Mouse (Mus musculus) kidney, adult 10 weeks (tissue): Measurements from ENCODE around the gene Hist1h4n. TPM values are rescaled to one million over a fixed set of nuclear protein-coding genes. Genes with fewer than 3 reads are reported as not detected.

Experiments used
- polyA plus RNA-seq: library from polyadenylated mRNA; stranded (reverse); fragments of 350-450 nt; fragmentation: Illumina TruSeq; extraction: RNeasy Lipid Tissue Mini Kit (QIAGEN cat#74804); gene quantifications from one replicate; pipeline ENCODE4 v1.2.3, GENCODE M21; 2014; ENCODE audit warnings: low read depth, low replicate concordance

The Hist1h4n gene
- not detected for polyA plus RNA-seq

GRCm38 (mm10) chr13:21831418-21832394, at the start of gene Hist1h4n:
Gene Hist1h4n, minus strand, starts transcription at chr13:21832196.

GRCm38 (mm10) chr13:21833461-21833860, 1.5 kb upstream of the Hist1h4n start, which contains the start of the genes Hist1h2ap and Hist1h2br:
Gene Hist1h2ap, minus strand, starts transcription at chr13:21833507.
Gene Hist1h2br, plus strand, starts transcription at chr13:21833743.

DNA sequence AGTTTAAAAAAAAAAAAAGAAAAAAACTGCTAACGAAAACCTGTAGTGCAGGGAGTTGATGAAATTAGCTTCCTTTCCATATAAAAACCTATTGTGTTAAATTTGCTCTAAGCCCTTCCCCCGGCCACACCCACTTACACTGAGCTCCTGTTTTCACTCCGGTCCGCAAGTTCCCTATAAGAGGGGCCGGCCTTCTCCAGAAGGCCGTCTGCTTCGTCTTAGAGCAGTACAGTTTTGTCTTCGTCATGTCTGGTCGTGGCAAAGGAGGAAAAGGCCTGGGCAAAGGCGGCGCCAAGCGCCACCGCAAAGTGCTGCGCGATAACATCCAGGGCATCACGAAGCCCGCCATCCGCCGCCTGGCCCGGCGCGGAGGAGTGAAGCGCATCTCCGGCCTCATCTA, 20.5 kb downstream of the Hist1h4n start, which contains the start of gene Hist1h4m:
Gene Hist1h4m, plus strand, starts transcription at position 208 of the 400 bp plus-strand sequence.

GRCm38 (mm10) chr13:21810073-21810472, 21.9 kb downstream of the Hist1h4n start, which contains the start of the genes Hist1h2bq and Hist1h2ao:
Gene Hist1h2bq, minus strand, starts transcription at chr13:21810197.
Gene Hist1h2ao, plus strand, starts transcription at chr13:21810465.

DNA sequence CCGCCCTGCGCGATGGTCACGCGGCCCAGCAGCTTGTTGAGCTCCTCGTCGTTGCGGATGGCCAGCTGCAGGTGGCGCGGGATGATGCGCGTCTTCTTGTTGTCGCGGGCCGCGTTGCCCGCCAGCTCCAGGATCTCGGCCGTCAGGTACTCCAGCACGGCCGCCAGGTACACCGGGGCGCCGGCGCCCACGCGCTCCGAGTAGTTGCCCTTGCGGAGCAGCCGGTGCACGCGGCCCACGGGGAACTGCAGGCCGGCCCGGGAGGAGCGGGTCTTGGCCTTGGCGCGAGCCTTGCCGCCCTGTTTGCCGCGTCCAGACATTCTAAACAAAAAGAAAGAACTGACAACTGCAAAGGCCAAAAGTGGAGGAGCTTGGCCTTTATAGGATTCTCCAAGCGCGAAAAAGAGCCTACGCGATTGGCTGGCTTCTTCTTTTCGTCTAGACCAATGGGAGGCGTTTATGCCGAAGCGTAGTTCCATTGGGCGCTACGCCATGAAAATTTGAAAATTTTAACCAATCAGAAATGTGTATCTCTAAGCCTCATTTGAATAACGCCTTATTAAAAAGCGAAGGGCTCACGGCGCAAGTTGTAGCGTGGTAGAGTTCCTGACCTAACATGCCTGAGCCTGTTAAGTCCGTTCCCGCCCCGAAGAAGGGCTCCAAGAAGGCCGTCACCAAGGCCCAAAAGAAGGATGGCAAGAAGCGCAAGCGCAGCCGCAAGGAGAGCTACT, 44.9 kb downstream of the Hist1h4n start, which contains the start of the genes Hist1h2an and Hist1h2bp:
Gene Hist1h2an, minus strand, starts transcription at position 320 of the 731 bp plus-strand sequence.
Gene Hist1h2bp, plus strand, starts transcription at position 563 of the 731 bp plus-strand sequence.

GRCm38 (mm10) chr13:21783255-21783617, 48.8 kb downstream of the Hist1h4n start, which contains the start of gene Hist1h3i:
Gene Hist1h3i, minus strand, starts transcription at chr13:21783370.

Other genes starting within 250 kb of the Hist1h4n start
- not detected for gene Olfr1362, start 218.2 kb downstream of the Hist1h4n start, polyA plus RNA-seq
- gene Olfr11, start 189.7 kb downstream of the Hist1h4n start, polyA plus RNA-seq = not detected
- not detected for gene Olfr1361, start 168.8 kb downstream of the Hist1h4n start, polyA plus RNA-seq
- not detected for gene Olfr1360, start 154.8 kb downstream of the Hist1h4n start, polyA plus RNA-seq
- not detected for gene Olfr1359, start 134.1 kb downstream of the Hist1h4n start, polyA plus RNA-seq
- gene Hist1h2bl, start 116.1 kb downstream of the Hist1h4n start, polyA plus RNA-seq = not detected
- gene Hist1h2ai, start 115.8 kb downstream of the Hist1h4n start, polyA plus RNA-seq = not detected
- not detected for gene Hist1h3h, start 114.5 kb downstream of the Hist1h4n start, polyA plus RNA-seq
- not detected for gene Hist1h2bm, start 110.2 kb downstream of the Hist1h4n start, polyA plus RNA-seq
- gene Hist1h4j, start 97.1 kb downstream of the Hist1h4n start, polyA plus RNA-seq = 2.0 TPM
- gene Hist1h4k, start 81.7 kb downstream of the Hist1h4n start, polyA plus RNA-seq = not detected
- gene Hist1h2ak, start 78.4 kb downstream of the Hist1h4n start, polyA plus RNA-seq = not detected
- not detected for gene Hist1h2bn, start 78.1 kb downstream of the Hist1h4n start, polyA plus RNA-seq
- gene Hist1h1b, start 51.6 kb downstream of the Hist1h4n start, polyA plus RNA-seq = not detected
- not detected for gene Hist1h3i, start 48.8 kb downstream of the Hist1h4n start, polyA plus RNA-seq
- gene Hist1h2an, start 45.0 kb downstream of the Hist1h4n start, polyA plus RNA-seq = not detected
- gene Hist1h2bp, start 44.7 kb downstream of the Hist1h4n start, polyA plus RNA-seq = not detected
- not detected for gene Hist1h2bq, start 22.0 kb downstream of the Hist1h4n start, polyA plus RNA-seq
- not detected for gene Hist1h2ao, start 21.7 kb downstream of the Hist1h4n start, polyA plus RNA-seq
- not detected for gene Hist1h4m, start 20.4 kb downstream of the Hist1h4n start, polyA plus RNA-seq
- not detected for gene Hist1h2ap, start 1.3 kb upstream of the Hist1h4n start, polyA plus RNA-seq
- gene Hist1h2br, start 1.5 kb upstream of the Hist1h4n start, polyA plus RNA-seq = 0.57 TPM
- 2.7 TPM for gene Zfp184, start 112.9 kb upstream of the Hist1h4n start, polyA plus RNA-seq
- not detected for gene Pom121l2, start 149.0 kb upstream of the Hist1h4n start, polyA plus RNA-seq
- not detected for gene Prss16, start 177.5 kb upstream of the Hist1h4n start, polyA plus RNA-seq
- not detected for gene Hist1h2ah, start 203.4 kb upstream of the Hist1h4n start, polyA plus RNA-seq
- gene Hist1h2bk, start 203.7 kb upstream of the Hist1h4n start, polyA plus RNA-seq = not detected
- gene Hist1h4i, start 209.2 kb upstream of the Hist1h4n start, polyA plus RNA-seq = 3.4 TPM
- not detected for gene Hist1h2ag, start 210.7 kb upstream of the Hist1h4n start, polyA plus RNA-seq
- gene Hist1h2bj, start 211.0 kb upstream of the Hist1h4n start, polyA plus RNA-seq = not detected